Mouse (Mus musculus) ES-E14 (cell line): ENCODE results near the gene Col4a4. TPM values are rescaled to one million over a fixed set of nuclear protein-coding genes. Genes with fewer than 3 reads are reported as not detected.

Experiments
- DNase-seq: peaks from one replicate; pipeline ENCODE4 v3.0.0-alpha.2; 2013; ENCODE audit warnings: low read depth, low spot score
- H3K27ac ChIP-seq: 2 replicates; pipeline ENCODE4 v1.5.1; 2012; ENCODE audit warnings: low read depth, mild to moderate bottlenecking, low read length, moderate library complexity, mixed read lengths; ENCODE audit not compliant: poor library complexity, insufficient read depth, severe bottlenecking
- H3K36me3 ChIP-seq: 2 replicates; pipeline ENCODE4 v1.6.1; 2012; ENCODE audit warnings: mild to moderate bottlenecking, low read length, moderate library complexity, mixed read lengths; ENCODE audit not compliant: control insufficient read depth, poor library complexity, insufficient read depth, severe bottlenecking
- H3K4me1 ChIP-seq, 2 experiments: fragments of 150-350 bp in 1 of 2; sonication (generic) in 1 of 2; 2 replicates each; pipeline ENCODE4 v1.6.1; 2012; ENCODE audit warnings: low read length in 2 of 2, mild to moderate bottlenecking in 1 of 2, mixed read lengths in 1 of 2; ENCODE audit not compliant: control insufficient read depth in 2 of 2, insufficient read depth in 2 of 2, poor library complexity in 1 of 2
- H3K4me3 ChIP-seq, 2 experiments: fragments of 150-350 bp in 1 of 2; sonication (generic) in 1 of 2; 2 replicates each; pipeline ENCODE4 v1.5.1; 2012; ENCODE audit warnings: low read length in 2 of 2, low read depth in 1 of 2, mild to moderate bottlenecking in 1 of 2, mixed read lengths in 1 of 2; ENCODE audit not compliant: insufficient read depth in 1 of 2, poor library complexity in 1 of 2, severe bottlenecking in 1 of 2
- H3K9ac ChIP-seq: 2 replicates; pipeline ENCODE4 v1.6.1; 2012; ENCODE audit warnings: low read depth, mild to moderate bottlenecking, low read length, mixed read lengths; ENCODE audit not compliant: poor library complexity, insufficient read depth, severe bottlenecking
- H3K9me3 ChIP-seq: fragments of 150-350 bp; sonication (generic); 2 replicates; pipeline ENCODE4 v1.6.1; 2012; ENCODE audit warnings: low read depth, mild to moderate bottlenecking, low read length; ENCODE audit not compliant: control insufficient read depth, insufficient read depth
- CHD2 ChIP-seq: IDR thresholded peaks from 2 replicates; pipeline ENCODE4 v1.6.1; 2014; ENCODE audit warnings: mild to moderate bottlenecking, low read depth, low read length, inconsistent platforms
- HCFC1 ChIP-seq: IDR thresholded peaks from 2 replicates; pipeline ENCODE4 v1.6.1; 2012; ENCODE audit warnings: low read length, inconsistent platforms, borderline replicate concordance; ENCODE audit not compliant: insufficient read depth
- MAFK ChIP-seq: IDR thresholded peaks from 2 replicates; pipeline ENCODE4 v1.6.1; 2014; ENCODE audit warnings: mild to moderate bottlenecking, low read depth, low read length, inconsistent platforms; ENCODE audit not compliant: insufficient read depth
- ZC3H11A ChIP-seq: IDR thresholded peaks from 2 replicates; pipeline ENCODE4 v1.6.1; 2012; ENCODE audit warnings: low read depth, mild to moderate bottlenecking, inconsistent platforms, low read length, borderline replicate concordance
- ZNF384 ChIP-seq: IDR thresholded peaks from 2 replicates; pipeline ENCODE4 v1.6.1; 2012; ENCODE audit warnings: low read depth, low read length, inconsistent platforms
- in situ Hi-C, 2 experiments: fragments of 600-800 bp; cut with MboI; formaldehyde crosslinking; loops; one replicate each; pipeline ENCODE4 v1.15.1; 2025; ENCODE audit warnings: low sequenced_read_pairs in 2 of 2, inconsistent platforms in 1 of 2; ENCODE audit not compliant: unreplicated experiment in 2 of 2
- total RNA-seq: library from RNA; depleted of rRNA; stranded (reverse); fragments of 300-350 nt; gene quantifications from 2 replicates; pipeline ENCODE4 v1.2.3, GENCODE M21; 2012

Gene Col4a4
- total RNA-seq, 1 experiment: 0.04 TPM

DNA sequence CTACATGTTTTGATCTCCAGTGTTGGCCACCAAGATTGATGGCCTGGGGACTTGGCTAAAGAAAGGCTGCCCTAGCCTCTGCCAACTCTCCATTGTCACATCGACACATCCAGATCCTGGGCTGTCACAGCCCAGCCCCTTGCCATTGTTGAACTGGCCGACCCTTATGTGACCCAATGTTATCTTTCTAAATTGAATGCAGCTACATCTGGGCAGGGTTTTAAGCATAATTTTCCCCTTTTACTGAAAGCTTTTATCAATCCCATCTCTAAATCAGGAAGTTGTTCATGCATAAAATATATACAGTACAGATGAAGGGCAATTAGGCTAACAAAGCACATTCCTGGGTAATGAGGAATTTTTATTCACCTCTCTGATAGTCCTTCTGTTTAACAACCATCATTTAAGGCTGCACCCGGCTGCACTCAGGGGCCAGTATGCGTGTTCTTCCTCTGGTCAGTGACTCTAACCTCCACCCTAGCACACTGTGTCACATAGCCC, 112.1 kb downstream of the Col4a4 start:
- H3K4me1 ChIP-seq: no peaks in the 10 kb centered on the region
- no peak overlapping the region for H3K27ac ChIP-seq
- H3K9ac ChIP-seq: no peak overlapping the region
- H3K4me3 ChIP-seq: no peak overlapping the region
- DNase-seq: no peak
- TF ChIP-seq ZC3H11A (no peak), CHD2 (no peak)
- no peaks in the 10 kb centered on the region for H3K9me3 ChIP-seq
- in situ Hi-C loops: no loop called here
- no peaks in the 10 kb centered on the region for H3K36me3 ChIP-seq

DNA sequence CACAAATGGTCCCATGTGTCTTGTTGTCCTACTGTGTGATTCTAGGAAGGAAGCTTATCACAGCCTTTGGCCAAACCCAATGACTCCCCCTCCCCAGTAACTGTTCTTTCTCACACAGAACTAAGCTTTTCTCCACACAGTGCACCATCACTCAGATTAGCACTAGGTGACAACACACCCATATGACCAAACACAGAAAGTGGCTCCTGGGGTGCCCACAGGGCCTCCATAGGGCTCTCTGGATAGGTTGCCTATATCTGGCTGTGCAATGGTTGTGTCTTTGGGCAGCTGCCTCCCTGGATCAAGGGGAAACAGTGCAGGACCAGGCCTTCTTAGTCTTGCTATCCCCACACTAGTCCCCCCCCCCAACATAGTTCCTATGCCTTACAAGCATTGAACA, 113.2 kb downstream of the Col4a4 start:
- TF ChIP-seq ZC3H11A (no peak), ZNF384 (no peak), MAFK (no peak), CHD2 (no peak), HCFC1 (no peak)
- no peaks in the 10 kb centered on the region for H3K9me3 ChIP-seq
- in situ Hi-C loops: no loop called here
- H3K36me3 ChIP-seq: no peaks in the 10 kb centered on the region
- no peak for DNase-seq
- H3K27ac ChIP-seq: no peak overlapping the region
- no peaks in the 10 kb centered on the region for H3K4me1 ChIP-seq
- no peak overlapping the region for H3K9ac ChIP-seq
- H3K4me3 ChIP-seq: no peak overlapping the region

DNA sequence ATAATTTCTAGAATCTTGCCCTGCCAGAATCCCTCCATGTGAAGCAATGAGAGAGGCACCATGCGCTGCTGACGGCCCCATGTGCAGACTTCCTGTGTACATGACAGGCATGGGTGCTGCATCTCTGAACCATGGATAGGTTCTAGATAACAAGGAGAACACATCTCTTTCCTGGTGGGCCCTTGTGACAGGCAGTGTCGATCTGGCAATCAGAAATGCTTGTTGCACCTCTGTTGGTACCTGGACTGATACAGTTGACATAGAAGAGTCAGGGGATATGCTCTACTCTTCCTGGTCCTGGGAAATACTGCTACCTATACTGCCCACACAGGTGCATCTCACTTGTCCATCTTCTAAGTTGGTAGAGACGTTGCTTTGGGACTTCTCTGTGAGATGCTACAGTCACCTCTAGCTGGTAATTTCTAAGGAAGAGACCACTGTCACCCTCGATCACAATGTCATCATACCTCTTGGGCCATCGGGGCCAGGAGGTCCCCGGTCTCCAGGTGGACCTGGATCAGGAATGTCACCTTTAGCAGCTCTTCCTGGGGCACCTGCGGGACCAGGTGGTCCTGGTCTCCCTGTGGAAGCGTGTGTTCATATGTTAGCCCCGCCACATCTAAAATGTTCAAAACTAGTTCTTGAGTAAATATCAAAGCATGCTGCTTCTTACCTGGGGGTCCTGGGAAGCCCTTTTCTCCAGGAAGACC, 116.0 kb downstream of the Col4a4 start:
- Histone ChIP-seq H3K4me1 (no peaks in the 10 kb centered on the region), H3K9ac (no peak overlapping the region), H3K36me3 (no peaks in the 10 kb centered on the region), H3K9me3 (no peaks in the 10 kb centered on the region), H3K4me3 (no peak overlapping the region), H3K27ac (no peak overlapping the region)
- in situ Hi-C loops: no loop called here
- TF ChIP-seq ZNF384 (no peak), CHD2 (no peak), HCFC1 (no peak), MAFK (no peak), ZC3H11A (no peak)
- DNase-seq: no peak

DNA sequence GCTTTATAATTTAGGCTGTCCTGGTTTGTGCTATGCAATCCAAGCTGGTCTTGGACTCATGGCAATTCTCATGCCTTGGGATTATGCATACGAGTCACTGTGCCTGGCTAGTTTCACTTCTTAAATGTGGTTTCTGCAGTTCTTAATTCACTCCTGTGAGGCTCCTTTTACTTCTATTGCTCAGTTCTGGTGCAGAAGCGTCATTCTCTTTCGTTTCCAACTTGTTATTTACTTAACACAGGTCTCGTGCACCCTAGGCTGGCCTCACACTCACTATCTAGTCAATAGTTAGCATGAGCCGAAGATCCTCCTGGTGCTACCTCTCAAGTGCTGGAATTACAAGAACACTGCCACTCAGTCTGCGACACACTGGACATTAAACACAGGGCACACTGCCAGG, 117.8 kb downstream of the Col4a4 start:
- Histone ChIP-seq H3K4me3 (no peak overlapping the region), H3K36me3 (no peaks in the 10 kb centered on the region), H3K27ac (no peak overlapping the region), H3K4me1 (no peaks in the 10 kb centered on the region), H3K9me3 (no peaks in the 10 kb centered on the region; the same call in 1 of the 2 replicates), H3K9ac (no peak overlapping the region)
- DNase-seq: no peak
- TF ChIP-seq MAFK: no peak
- TF ChIP-seq HCFC1: no peak
- no peak for TF ChIP-seq ZNF384
- no peak for TF ChIP-seq ZC3H11A
- no peak for TF ChIP-seq CHD2
- in situ Hi-C loops: no loop called here
